Mouse (Mus musculus) thymus, postnatal 4 days (tissue): ENCODE measurements at regions not wholly inside any gene's neighbourhood (a gene's known extent, or its start where the extent isn't known, plus 50 kb on each side); places are given as distances from the start of the nearest gene placed in this dataset.

Experiments
- DNase-seq: peaks from one replicate; pipeline ENCODE4 v3.0.0; 2021

DNA sequence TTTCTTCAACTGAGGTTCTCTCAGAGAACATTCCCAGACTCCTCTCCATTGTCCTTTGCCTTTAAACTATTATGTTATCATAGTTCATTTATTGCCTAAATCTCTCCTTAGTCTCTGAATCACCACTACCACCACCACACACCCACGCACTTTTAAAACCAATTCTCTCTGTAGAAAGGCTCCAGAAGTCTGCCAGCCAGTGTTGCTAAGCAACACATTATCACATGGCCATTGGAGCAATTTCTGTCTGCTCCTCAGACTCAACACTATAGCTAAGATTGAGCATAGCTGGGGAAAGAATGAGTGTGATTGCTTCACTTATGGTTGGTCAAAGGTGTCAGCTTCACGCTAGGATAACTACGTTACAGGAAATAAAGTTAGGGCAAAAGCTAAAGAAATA is 59.3 kb downstream of the Trap1a start:
- DNase-seq, result no peak

GRCm38 (mm10) chrX:139416701-139417100 is 63.5 kb upstream of the D330045A20Rik start:
- DNase-seq, result peak; percentile 72

DNA sequence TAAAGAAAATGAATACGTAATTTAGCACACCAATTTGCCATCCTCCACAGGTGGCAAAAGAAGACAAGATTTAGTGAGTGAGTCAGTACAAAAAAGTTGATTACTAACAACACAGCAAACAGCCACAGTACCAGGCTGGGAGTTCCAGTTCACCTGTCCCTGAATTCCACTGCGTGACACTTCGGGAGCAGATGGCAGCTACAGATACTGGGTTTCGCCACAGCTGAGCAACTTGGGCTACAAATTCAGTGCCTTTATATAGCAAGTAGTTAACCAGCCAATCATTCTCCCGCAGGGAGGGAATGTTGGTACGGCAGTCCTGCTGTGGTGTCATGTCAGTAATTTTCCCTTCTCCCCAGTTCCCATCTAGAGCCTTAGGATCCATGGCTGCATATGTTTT is 60.3 kb upstream of the D330045A20Rik start:
- no peak for DNase-seq

DNA sequence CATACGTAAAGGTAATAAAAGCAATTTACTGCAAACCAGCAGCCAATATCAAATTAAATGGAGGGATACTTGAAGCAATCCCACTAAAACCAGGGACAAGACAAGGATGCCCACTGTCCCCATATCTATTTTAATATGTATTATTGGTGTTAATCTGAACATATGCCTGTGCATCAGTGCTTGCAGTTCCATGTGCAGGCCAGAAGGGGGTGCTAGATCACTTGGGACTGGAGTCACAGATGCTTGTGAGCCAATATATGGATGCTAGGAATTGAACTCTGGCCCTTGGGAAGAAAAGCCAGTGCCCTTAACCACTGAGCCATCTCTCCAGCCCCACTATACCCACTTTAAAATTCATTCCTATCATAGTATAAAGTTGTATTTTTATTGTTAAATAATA is 55.9 kb upstream of the D330045A20Rik start:
- DNase-seq, result peak; percentile 6
